Mouse (Mus musculus): ENCODE results near the gene Ptpn13.
A peak's percentile ranks its signal among the peaks of the same experiment; 100 is the strongest.

Gene Ptpn13

DNA sequence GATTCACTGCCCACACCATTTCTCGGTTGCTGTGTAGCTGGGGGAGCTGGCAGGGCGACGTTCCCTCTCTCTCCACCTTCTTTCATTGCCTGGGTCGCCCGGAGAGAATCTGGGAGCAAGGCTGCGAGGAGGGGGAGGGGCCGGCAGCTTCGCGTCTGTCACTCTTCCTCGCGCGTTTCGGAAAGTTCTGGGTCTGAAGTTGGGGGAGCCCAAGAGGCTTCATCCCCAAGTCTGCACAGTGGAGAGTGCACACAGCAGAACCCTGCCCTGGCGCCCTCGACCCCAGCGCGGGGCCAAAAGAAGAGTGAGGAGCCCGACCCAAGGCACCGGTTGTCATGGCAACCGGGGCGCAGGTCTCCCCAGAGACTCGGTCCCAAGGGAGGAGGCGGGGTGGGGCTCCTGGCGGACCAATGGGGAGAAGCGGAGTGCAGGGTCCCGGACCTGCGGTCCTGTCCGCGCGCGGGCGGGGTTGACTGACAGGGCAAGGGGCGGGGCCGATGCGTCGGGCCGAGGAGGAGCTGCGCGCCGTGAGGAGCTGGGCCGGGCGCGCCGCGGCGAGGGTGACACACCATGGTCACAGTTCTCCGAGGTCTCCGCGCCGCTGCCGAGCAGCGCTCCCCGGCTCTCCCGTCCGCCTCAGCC lies at the start of gene Ptpn13:
Gene Ptpn13, plus strand, starts transcription at position 515 of the 642 bp plus-strand sequence.
- peak; percentile 94 for DNase-seq (ENCODE audit: low spot score)

DNA sequence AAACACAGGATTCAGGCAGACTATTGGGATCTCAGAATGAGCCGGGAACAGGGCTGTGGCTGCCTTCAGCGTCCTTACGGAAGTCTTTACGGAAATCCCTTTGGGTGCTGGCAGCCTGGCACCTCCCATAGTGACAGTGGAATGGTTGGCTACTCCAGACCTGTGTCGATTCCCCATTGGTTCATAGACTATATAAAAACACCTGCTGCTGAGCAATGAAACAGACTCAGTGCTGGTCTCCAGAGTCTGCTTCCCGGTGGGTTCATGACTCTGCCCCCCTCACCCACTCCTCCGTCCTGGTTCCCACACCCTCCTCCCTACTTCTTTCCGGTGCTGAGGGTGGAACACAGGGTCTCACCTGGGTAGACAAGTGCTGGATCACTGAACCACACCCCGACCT lies 49.8 kb upstream of the Ptpn13 start:
- no peak for DNase-seq (ENCODE audit: low spot score)

DNA sequence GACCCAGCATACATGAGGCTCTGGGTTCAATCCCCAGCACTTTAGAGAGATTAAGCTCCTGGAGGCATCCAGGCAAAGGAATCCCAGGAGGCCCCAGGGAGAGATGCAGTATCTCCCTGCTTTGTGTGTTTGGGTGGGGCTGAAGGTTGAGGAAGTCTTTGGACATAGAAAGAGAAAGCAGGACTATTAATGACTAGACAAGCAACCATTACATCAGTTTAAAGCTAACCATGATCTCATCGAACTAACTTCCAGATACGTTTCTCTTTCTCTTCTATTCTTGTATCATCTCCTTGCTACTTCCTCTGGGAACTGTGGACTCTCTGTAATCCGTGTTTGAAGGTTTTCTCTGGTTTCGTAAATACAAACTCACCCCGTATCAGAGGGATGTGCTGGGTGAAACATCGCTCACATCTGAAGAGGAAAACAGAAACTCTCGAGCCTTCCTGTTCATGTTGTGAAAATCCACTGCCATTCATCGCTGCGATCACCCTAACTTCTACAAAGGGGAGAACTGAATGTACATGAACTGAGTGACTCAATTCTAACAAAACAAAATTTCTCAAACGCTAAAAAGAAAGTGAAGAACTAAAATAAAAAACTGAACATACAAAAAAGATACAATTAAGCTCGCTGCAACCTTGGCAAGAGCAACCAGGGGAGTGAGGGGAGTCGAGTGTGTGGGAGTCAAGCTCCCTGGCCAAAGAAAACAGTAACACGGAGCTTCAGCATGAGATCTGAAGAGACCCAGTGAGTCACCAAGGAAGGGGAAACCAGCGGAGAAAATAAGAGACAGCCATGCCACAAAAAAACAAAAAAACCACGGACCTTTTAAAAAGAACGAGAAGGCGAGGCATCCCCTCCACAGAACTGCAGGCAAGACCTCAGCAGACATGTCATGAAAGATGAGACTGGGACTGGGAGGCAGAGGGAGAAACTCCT lies 48.4 kb upstream of the Ptpn13 start:
- DNase-seq (ENCODE audit: low spot score) = peak; percentile 52

DNA sequence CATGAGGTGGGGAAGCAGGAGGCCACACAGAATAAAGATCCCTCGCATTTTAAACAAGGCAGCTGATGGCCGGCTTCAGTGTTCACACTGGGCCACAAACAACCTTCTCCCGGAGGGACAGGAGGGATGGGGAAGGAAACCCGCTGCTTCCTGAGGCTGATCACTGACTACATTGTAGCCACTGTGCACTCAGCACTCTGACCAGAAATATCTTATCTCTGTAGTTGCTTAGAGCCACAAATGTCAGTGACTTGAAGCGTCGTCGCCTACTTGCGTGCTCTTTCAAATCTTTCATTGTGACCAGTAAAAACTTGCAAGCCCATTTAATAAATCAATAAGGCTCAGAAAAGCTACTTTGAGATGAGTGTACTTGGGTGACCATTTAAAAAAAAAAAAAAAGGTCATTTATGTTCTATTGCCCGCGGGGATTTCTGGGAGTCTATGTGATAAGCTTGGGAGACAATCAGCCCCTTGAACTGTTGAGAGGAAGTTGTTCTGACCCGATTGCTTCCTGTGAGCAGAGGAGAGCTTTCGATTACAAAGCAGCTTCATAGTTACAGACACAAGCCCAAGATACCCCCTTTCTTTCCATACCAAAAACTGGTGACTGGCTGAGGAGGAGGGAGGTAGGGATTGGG lies 47.4 kb upstream of the Ptpn13 start:
- no peak for DNase-seq (ENCODE audit: low spot score)

DNA sequence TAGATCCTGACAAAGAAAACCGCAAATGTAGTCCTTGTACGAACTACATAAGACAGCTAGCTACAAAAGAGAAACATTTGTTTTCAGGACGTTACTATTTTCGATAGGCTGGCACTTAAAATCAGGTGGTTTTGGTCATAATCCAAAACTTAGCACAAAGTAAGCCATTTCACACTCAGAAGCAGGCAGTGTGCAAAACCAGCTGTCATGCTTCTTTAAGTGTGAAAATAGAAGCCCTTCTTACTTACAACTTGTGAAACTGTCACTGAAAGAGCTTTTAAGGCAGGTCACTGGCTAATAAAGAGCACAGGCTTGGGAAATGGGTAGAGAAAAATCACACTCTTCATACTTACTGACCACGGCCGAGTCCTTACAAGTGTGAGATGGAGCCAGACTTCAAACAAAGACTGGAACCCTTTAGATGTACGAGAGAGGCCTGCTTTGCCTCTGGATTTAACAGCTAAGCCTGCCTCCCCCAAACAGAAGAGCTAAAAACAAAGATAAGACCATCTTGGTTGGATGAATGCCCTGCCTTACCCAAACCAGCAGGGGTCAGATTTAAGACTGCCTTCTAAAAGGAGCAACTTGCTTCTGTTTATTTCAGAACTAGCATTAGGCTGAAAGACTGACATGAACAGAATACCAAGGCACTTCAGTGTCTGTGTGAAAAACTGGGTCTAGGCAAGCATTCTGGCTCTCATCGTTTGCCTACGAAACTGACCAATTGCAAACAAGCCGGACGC lies 44.0 kb upstream of the Ptpn13 start:
- no peak for DNase-seq (ENCODE audit: low spot score)

DNA sequence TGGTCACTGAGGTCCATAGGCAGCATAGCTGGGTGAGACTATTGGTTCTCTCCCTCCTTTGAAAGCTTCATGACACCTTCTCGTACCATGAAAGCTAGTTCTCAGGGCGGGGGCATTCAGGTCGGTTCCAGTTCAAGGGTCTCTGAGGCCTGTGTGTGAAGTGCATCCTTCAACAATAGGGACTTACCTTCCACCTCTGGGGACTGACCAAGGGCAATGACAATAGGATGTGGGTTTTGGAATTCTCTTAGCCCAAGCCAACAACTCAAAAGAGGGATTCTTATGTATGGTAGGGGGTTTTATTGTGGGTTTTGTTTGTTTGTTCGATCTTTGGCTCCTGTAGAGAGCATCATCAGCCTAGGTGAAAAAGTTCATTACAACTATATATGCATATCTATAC lies 42.0 kb upstream of the Ptpn13 start:
- no peak for DNase-seq (ENCODE audit: low spot score)

DNA sequence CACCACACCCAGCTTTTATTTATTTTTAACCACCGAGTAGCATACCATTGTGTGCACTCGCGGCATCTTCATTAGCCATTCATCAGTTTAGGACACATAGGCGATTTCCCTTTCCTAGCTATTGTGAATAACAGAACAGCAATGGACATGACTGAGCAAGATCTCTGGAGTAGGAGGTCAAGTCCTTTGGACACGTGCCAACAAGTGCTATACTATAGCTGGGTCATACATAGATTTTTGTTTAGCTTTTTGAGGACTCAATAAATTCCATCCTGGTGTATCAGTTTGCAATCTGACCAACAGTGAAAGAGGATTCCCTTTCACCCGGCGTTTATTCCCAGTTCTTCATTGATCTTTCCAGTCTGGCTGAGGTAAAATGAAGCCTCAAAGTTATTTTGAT lies 41.0 kb upstream of the Ptpn13 start:
- DNase-seq (ENCODE audit: low spot score) = no peak

DNA sequence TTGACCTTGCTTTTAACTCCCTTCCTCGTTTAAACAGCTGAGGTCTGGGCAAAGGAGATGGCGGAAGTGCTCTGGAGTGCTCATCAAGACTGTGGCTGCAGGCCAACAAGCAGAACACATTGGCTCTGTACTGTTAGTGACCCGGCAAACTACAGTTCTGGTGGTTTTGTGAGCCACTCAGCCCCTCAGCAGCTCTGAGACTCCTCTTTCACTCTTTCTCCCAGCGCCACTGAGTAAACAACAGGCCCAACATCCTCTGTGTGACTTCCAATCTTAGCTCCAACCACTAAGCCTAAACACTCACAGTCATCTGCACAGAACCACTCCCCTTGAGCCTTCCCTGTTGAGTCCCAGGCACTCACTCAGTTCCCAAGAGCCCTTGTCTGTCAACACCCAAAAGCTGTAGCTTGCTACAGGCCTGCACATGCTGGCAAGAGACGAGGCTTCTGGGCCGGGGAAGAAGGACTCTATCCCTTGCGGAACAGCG lies 37.4 kb upstream of the Ptpn13 start:
- no peak for DNase-seq (ENCODE audit: low spot score)

DNA sequence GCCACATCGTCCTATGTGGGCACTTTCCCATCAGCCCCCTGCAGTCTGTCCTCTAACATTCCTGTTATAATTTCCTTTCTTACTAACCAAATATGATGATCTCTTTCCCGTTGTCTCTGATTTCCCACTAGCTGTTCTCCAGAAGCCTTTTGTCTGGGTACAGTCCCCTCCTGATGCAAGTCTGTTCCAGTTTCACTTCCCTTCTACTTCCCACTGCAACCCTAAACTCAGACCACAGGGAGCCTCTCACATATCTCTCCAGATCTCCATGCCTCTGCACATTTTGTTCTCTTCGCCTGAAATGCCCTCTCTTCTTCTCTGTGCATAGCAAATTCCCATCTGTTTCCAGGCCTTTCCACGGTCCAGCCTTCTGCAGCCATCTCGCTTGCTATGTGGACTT lies 35.6 kb upstream of the Ptpn13 start:
- DNase-seq (ENCODE audit: low spot score) = no peak

DNA sequence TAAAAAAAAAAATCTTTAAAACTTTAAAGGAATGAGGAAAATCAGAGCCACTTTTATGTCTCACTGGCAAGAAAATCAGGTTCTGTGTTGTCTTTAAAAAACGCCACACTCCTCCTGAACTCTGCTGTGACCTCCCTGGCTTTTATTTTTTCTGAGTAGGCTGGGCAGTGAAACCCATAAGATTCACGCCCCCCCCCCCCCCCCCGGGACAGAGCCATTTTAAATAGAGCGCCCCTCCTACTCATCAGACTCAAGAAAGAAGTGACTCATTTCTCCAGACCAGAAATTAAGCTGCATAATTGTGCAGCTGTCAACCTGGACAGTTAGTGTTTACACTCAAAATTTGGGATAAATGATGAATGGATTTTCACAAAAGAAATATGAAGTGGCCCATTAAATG lies 31.8 kb upstream of the Ptpn13 start:
- peak; percentile 37 for DNase-seq (ENCODE audit: low spot score)

DNA sequence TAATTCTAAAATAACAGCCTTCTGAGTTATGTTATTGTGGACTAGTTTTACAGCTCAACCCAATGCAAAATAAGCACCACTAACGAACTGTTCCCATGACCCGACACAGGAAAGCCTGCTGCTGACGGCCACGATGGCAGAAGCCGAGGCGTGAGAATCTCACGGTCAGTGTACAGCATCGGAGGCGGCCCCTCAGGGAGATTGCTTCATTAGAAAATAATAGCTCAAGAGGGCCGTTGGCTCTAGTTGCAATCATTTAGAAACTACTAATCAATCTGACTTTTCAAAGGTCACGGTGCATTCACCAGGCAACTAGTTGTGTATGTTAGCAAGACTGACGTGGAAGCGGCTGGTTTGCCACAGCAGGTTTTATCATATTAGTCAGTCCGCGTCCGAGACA lies 31.2 kb upstream of the Ptpn13 start:
- no peak for DNase-seq (ENCODE audit: low spot score)

DNA sequence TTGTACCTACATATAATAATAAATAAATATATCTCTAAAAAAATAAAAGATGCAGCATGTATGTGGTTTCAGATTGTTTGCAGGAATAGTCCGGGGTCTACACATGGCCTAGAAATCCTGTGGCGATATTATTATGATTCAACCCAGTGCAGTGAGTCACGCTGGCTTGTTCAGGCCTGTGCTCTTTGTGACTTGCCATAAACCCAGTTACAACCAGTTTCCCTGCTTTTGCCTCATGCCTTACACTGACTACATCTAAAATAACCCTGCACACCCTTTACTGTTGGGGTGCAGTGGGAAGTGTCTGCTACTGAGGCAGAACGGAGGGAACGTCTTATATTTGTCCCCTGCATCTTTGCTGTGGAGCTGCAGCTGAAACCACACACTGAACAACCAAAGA lies 29.3 kb upstream of the Ptpn13 start:
- no peak for DNase-seq (ENCODE audit: low spot score)

DNA sequence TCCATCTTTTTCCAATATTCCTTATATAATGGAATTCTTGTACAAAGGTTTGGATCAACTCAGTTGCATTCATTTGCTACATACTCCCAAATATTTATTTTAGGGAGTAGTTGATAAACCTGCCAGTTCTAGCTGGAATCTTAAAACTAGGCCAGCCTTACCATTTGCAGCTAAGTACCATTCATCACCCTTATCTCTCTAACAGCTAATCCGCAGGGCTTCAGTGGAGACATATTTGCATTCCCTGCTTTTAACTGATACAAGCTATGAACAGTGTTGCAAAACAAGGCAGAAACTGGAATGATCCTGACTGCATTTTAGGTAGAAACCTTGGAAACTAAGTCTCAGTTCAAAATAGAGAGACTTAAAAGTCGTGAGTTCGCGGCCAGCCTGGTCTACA lies 27.6 kb upstream of the Ptpn13 start:
- no peak for DNase-seq (ENCODE audit: low spot score)

DNA sequence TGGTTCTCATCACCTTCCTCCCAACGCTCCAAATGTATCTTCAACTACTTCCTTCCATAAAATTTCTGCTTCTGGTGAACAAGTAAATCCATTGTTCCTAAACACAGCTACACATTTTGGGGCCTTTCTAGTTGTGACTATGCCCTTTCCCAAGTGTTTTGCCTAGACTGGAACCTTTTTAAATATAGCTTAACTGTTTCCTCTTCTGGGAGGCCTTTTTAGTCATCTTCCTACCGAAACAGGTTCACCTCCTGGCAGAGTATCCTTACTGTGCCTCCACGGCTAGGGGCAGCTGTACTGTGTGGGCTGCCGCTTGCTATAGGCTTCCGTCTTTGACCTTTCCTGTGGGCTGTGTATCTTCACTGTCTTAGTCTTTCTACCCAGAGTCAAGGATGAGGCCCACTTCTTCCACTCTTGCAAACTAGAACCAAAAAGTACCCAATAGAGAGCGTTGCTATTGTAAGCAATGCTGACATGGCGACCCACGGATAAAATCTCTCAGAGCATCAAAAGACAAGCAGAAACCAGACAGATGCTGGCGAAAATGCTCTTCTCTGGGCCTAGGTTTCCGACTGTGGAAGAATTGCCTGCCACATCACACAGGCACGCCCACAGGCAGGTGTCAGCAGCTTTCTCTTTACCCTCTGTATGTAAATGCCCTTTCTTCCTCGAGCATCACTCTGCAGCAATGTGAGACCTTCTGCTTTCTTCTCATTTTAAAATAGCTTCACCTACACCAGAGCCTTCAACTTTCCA lies 20.6 kb upstream of the Ptpn13 start:
- no peak for DNase-seq (ENCODE audit: low spot score)

DNA sequence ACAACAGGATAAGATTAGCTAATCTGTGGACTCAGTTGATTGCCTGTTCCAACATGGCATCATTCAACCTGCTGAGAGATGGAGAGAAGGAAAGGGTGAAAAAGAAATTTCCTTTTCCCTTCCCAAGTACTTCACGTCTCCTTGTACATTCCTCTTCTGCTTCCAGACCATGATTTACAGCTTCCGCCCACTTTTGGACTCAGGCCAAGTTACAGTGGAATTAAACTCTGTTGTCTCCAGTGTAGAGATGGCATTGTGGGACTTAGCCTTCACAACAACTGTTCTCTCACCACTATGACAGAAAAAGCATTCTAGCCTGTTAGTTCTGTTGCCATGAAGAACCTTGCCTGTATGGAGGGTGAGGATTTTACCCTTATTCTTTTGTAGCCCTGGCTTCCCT lies 19.1 kb upstream of the Ptpn13 start:
- DNase-seq (ENCODE audit: low spot score) = no peak

DNA sequence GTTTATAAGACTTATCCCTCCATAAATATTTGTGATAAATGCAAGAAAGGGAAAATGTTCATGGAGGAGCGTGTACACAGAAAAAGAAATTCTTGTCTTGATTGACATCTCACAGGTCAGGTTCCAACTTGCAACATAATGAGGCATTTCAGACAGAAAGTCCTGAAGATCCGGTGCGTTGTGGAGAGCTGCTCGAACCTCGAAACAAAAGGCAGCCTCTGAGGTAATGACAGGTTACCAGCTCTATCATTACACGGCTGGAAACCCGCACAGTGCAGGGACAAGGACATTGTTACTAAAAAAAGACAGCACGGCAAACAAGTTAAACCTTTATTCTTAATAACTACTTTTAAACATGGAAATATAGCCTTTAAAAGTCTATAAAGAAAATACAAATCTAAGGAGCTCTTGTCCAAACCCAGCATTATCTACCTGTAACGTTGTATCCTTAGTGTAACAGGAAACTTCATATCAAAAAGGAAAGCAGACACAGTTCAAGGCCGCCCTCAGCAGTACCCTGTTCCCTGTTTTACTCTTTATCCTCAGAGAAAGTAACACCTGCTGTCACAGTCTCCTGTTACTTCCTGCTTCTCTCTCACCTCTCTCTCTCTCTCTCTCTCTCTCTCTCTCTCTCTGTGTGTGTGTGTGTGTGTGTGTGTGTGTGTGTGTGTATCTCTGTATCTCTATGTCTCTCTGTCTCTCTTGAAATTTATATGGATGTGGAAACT lies 12.8 kb upstream of the Ptpn13 start:
- no peak for DNase-seq (ENCODE audit: low spot score)

DNA sequence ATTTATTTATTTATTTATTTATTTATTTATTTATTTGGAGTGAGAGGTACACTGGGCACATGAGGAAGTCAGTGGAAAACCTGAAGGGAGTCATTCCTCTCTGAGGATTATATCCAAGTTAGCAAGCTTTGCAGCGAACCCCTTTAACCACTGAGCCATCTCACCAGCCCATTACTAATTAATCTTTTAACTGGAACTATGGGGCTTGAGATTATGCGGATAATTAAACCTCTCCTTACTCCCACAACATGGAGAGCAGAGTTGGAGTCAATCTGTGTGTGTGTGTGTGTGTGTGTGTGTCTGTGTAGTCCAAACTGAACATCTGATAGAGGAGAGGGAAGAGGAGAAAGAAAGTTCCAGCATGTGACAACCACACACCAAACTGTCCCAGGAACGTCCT lies 10.4 kb upstream of the Ptpn13 start:
- no peak for DNase-seq (ENCODE audit: low spot score)

DNA sequence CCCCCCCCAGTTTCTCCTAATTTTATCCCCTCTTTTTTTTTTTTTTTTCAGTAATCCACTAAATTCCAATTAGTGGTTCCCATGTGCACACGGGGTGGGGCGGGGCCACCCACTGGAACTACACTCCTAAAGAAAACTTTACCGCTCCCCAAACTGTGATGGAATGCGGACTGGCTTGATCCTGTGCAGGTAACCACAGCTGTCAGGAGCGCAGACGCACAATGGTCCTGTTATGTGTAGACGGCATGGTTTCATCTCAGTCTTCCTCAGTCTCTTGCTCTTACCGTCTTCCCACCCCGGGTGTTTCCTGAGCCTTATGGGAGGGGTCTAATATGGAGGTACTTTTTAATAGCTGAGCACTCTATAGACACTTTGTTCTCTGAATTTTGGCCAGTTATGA lies 7.0 kb upstream of the Ptpn13 start:
- no peak for DNase-seq (ENCODE audit: low spot score)

DNA sequence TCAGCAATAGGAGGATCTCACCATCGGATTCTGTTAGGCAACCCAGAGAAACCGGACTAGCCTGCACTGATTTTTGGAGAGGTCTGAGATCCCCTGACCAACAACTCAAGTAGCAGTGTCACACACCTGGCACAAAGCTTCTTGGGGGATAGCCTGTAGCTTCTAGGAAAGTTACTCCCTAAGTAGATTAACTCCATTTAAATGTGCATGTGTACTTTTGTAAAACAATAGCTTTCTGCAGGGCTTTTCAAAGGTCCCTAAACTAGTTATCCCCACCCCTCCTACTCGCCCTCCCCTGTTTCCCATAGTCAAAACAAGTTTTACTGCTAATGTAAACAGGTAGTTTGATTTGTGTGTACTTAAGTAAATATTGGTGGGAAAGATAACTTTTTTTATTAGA lies 6.1 kb upstream of the Ptpn13 start:
- DNase-seq (ENCODE audit: low spot score) = no peak

DNA sequence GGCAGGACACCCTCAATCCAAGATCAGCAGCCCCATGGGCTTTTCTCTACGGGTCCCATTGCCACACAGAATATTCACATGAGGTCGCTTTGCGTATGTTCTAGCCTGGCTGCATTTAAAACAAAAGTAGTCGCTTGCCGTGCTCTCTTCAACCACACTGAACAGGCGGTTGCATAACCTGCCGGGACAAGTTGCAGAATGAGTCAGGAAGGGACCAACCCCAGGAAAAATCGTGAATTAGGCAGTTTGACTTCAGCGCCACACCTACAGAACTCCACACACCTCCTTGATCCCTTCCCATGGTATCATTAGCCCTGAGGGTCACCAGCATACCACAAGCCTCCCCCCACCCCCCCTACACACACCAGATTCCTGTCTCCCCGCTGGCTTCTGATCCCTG lies 4.4 kb upstream of the Ptpn13 start:
- no peak for DNase-seq (ENCODE audit: low spot score)

DNA sequence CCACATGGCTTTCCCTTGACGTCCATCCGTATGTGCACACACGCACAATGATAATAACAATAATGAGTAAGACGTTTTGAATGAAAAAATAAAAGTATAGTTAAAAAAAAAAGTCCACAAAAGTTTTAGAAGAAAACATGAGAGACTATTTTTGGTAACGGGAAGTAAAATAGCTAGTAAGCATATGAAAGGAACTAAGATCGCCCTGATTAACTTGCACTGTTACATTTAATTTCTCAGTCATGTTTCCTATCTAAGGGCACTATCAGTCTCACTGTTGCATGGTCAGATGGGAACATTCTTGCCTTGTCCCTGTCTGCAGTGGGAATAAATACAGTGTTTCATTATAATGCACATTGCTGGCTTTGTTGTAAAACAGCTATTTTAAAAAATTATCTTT lies 2.4 kb upstream of the Ptpn13 start:
- no peak for DNase-seq (ENCODE audit: low spot score)
